Mouse (Mus musculus) spleen, postnatal 14 days (tissue): ENCODE data around the gene Commd4.
A peak's percentile ranks its signal among the peaks of the same experiment; 100 is the strongest.

Experiments used
- DNase-seq, 2 experiments: peaks; one replicate each; pipeline ENCODE4 v3.0.0; 2021 to 2022; ENCODE audit warnings: low spot score in 2 of 2

The Commd4 gene

GRCm38 (mm10) chr9:57141417-57142353, 16.4 kb downstream of the Commd4 start:
- no peak for DNase-seq

GRCm38 (mm10) chr9:57139571-57139970, 18.6 kb downstream of the Commd4 start:
- DNase-seq = no peak

GRCm38 (mm10) chr9:57139110-57139509, 19.0 kb downstream of the Commd4 start:
- no peak for DNase-seq

- DNase-seq = no peak
Measured at GRCm38 (mm10) chr9:57138507-57138906, 19.6 kb downstream of the Commd4 start.

- DNase-seq = no peak
Measured at GRCm38 (mm10) chr9:57137777-57138176, 20.4 kb downstream of the Commd4 start.

- DNase-seq = no peak
Measured at GRCm38 (mm10) chr9:57137246-57137645, 20.9 kb downstream of the Commd4 start.

GRCm38 (mm10) chr9:57130577-57131433, 27.3 kb downstream of the Commd4 start, which contains the start of gene Man2c1:
Man2c1 (plus strand) TSS chr9:57130690.
- peak; percentile 89 to 92 for DNase-seq

- DNase-seq = no peak
Measured at GRCm38 (mm10) chr9:57129641-57130040, 28.5 kb downstream of the Commd4 start.

- no peak for DNase-seq
Measured at GRCm38 (mm10) chr9:57117261-57117755, 40.8 kb downstream of the Commd4 start.
